Mouse (Mus musculus) natural killer cell, adult 2 months (primary cell): ENCODE measurements at regions not wholly inside any gene's neighbourhood (a gene's known extent, or its start where the extent isn't known, plus 50 kb on each side); places are given as distances from the start of the nearest gene placed in this dataset.
"Not testable (repeated sequence)": the region's sequence is repeated elsewhere in the genome, so short reads cannot be mapped to it uniquely, and the experiment has no call there.

Source experiments
- DNase-seq, 2 experiments: peaks; one replicate each; pipeline ENCODE4 v3.0.0; 2022; ENCODE audit warnings: low spot score in 2 of 2

DNA sequence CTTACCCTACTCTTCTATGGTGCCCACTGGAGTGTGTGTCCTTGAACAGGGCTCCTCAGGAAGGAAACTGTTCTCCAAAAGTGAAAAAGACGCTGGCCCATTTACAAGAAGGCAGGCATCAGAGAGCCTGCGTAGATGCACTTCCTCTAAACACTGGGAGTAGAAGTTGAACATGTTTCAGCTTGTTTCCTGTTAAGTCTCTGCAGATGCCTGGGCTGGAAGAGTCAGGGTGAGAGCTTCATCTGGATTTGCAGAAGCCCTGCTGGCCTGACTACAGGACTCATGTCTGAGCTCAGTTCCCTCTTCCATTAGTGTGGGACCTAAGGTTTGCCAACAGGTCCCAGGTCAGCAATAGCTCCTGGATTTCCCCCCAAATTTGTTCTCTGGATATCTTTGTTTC lies 54.7 kb upstream of the Nlrp1b start:
- DNase-seq, result no peak

DNA sequence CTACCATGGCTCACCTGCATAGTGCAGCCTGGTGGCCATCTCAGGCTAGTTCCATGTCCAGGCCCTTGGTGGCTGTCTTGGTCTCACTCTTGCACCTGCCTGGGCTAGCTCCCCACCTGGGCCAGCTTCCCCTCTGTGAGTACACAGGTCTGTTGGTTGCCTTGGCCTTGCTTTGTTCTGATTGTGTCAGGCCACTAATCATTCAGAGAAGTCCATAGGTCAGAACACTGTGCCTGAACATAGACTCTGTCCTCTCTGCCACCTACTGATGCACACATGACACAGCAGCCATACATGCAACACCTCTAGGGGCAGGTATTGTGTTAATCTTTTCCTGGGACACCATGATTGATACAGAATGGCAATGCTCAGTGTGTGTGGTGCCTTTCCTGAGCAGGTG lies 57.7 kb upstream of the Nlrp1b start:
- DNase-seq, result not testable (repeated sequence)

DNA sequence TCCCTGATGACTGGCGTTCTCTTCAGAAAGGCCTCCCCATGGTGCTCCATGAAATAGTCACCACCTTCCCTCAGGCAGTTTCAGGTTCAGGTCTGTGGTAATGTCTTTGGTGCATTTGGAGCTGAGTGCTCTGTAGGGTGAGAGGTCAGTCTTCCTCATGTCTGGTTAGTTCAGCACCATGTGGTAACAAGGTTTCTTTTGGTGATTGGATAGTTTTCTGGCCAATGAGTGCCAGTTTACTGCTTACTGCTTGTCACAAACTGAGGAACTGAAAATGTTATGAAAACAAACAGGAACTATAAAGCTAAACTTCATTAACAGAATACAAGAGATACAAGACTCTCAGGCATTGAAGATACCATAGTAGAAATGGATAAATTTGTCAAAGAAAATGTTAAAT lies 59.0 kb upstream of the Nlrp1b start:
- no peak for DNase-seq

DNA sequence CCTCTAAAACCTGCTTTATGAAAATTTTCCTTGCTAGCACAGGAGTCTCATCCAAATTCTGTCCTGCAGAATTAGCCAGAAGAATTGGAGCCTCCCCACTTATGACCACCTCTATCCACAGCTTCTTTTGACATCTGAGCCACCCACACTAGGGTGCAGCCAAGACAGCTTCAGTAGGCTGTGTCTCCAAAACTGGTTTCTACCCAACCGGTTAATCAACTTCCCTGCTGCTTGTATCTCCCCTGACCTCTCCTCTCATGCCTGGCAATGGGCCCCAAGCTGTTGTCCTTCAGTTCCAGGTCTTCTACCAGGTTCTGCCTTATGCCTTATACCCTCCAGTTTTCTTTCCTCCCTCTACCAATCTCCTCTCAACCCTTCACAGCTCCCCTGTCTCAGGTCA lies 68.9 kb upstream of the Nlrp1b start:
- no peak for DNase-seq

DNA sequence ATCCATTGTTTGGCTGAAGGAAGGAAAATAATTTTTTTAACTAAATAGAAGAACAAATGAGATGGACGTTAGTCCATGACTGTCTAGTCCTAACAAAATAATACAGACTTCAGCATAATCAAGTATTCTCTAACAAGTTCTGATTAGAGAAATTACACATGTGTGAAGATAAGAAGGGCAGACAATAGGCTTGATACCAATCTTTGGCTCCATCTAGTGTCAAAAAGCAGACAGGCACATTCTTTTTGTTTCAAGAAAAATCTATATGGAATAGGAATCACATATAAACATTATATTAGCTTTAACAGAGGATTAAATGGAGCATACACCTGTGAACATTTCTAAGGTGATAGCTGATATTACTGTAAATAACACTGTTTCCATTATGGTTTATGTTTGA lies 92.9 kb upstream of the Nlrp1b start:
- no peak for DNase-seq

DNA sequence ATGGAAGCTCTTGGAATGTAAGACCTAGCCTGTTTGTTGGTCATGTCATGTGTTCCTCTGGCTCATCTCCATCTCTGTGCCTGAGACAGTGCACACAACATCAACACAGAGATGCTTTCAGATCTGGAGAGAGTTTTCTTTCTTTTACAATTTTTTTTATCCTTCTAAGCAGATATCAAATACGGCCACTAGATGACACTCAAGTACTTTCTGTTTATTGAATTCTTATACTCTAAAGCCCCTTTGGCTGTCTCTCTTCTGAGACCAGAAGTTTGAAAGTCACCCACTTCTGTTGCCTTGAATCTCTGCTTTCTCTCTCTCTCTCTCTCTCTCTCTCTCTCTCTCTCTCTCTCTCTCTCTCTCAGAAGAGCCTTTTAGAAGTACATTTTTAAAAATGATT lies 106.9 kb upstream of the Nlrp1b start:
- no peak for DNase-seq

DNA sequence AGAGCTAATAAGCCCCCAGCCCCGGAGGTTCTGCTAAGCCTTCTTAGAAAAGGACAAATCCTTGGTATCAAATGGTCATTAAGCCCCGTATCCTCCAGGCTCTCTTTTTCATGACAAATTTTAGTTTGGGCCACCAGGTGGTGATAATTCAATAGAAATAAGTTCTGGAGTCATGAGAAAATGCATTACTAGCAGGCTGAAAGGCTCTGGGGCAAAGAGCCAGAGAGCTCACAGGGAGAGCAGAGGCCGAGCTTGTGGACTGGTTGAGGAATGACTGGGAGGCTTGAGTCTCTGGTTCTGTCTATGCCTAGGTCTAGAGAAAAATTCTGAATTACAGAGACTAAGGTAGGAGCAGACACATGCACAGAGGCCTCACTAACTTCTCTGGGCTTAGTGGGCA lies 115.5 kb upstream of the Nlrp1b start:
- no peak for DNase-seq

DNA sequence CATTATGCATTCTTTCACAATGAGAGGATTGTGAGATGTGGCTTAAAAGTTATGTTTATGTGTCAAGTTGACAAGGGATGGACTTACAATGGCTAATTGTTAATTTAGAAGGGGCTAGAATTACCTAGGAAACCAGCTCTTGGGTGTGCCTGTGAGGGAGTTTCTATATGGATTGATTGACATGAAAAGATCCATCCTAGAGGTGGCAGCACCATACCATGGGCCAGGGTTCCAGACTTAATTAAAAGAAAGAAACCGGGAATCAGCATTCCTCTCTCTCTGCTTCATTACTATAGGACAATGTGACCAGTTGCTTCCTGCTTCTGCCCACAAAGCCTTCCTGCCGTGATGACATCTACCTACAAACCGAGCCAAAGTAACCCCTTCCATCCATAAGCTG lies 126.6 kb upstream of the Nlrp1b start:
- DNase-seq, result no peak

DNA sequence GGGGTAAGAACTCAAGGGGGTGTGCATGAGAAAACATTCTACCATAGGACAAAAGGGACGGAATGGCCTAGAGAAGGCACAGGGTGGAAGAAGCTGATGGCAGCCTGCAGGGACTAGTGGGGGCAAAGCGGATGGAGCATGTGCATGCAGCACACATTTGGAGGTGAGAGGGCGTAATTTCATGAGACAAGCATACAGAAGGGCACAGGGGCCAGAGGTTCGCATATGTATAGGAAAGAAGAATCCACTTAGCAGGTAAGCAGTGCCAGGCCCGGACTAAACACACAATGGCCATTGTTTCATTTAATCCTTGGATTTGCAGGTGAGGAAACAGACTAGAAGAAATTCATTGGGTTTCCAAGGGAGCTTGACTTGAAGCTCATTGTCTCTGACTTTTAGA lies 130.3 kb upstream of the Nlrp1b start:
- no peak for DNase-seq

DNA sequence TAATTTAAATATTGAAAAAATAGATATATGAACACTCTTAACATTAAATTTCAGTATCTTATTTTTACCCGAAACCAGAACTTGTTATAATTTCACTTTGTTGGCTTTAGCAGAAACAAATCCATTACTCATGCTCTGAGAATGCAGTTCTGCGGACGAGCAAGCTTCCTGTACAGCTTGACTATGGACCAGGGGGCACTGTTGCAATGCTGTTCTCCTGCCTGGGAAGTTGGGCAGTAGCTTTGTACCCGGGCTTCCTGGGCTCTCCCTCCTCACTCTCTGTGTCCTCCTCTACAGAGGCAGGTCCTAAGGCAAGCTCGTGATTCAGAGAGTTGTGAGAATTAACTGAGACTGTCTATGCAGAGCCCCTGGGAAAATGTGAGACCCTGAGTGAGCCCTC lies 141.3 kb upstream of the Nlrp1b start:
- DNase-seq, result no peak

DNA sequence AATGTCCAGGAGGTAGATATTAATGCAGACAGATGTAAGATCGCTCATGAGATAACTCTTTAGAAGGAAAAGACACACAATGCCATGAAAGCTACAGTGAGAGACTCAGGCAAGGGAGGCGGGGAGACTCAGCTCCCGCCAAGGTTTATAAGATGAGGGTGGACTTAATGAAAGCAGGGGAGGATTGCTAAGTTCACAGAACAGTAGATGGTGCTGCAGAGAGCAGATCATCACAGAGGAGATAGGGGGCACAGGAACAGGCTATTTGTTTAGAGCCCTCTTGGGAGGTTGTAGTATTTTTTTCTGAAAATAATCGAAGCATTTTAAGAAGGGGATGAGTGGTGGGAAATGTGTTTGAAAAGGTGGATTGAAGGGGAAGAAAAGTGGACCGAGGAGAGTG lies 144.6 kb upstream of the Nlrp1b start:
- DNase-seq, result no peak

DNA sequence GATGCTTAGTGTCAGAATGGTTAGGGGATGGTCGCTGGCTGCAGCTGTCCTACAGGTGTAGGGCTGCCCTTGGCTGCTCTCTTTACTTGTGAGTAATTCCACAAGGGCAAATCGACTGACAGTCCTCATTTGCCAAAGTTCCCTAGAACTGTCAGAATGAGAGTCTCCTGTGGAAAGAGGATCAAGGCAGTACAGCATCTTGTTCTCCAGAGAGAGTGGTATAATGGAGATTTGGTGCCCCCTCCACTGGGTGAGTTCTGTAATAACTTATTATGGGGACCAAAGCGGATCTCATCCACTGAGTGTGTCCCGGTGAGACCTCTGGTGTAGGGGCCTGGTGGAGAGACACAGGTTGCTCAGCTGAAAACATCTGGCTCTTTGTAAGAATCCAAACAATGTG lies 157.9 kb upstream of the Nlrp1b start:
- DNase-seq, result no peak

DNA sequence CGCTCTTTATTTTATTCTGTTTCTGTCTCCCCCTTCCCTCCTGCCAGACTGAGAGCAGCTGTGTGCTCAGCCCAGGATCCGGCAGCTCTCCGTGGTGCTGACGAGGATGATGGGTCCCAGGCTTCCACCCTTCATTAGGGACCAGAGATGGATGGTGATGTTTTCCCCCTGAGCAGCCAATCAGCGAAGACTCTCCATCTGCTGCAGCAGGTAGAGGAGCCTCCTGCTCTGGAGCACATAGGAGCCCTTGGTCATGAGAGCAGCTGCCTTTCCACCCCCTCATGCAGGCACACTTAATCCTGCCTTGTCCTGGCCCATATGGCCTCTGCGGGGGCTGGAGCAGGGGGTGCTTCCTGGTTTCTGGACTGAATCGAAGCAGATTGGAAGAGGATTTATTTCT lies 159.1 kb upstream of the Nlrp1b start:
- DNase-seq, result no peak

DNA sequence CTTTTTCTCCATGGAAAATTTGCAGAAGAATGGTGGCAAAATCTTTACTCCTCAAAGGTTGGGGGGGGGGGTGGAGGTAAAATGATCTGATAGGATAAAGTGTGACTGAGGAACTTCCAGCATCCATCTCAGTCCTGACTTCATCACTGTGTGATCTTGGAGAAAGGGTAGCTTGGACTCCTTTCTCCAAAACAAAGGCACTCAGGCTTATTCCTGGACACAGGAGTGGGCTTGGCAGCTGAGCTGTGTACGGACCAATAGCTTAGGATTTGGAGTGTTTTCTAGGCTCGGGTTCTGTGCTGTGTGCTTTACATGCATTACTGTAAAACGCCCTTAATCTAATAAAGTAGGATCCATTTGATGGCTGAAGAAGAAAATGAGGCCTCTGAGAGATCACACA lies 159.6 kb upstream of the Nlrp1b start:
- DNase-seq, result no peak

DNA sequence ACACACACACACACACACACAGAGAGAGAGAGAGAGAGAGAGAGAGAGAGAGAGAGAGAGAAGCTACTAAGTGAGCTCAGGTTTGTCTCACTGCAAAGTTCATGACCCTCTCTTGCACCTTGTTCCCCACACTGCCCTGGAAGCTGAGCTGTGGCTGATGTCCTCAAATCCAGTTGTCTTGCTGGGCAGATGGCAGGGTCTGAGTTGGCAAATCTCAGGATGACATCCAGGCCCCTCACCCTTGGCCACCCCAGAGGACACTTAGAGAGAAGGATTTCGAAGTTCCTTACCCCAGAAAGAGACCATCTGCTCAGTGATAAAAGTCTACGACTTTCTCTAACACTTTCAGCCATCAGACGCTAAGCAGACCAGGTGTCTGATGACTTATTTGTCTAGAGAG lies 160.1 kb upstream of the Nlrp1b start:
- no peak for DNase-seq

DNA sequence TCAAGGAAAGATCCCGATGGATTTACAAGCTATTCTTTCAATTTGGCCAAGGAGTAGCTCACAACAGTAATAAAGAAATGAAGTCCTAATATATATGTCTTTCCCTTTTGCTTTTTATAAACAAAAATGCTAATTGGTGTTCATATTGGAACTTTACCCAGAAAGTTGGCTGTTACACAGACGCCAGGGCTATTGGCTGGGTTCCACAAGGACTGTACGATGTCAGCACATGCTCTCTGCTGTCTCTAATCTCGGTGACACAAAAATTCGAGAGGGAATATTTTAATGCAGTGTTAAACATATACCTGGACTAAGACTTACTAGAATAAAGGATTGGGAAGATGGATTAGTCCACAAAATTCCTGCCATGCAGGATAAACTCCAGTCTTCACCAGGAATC lies 162.9 kb upstream of the Nlrp1b start:
- no peak for DNase-seq

DNA sequence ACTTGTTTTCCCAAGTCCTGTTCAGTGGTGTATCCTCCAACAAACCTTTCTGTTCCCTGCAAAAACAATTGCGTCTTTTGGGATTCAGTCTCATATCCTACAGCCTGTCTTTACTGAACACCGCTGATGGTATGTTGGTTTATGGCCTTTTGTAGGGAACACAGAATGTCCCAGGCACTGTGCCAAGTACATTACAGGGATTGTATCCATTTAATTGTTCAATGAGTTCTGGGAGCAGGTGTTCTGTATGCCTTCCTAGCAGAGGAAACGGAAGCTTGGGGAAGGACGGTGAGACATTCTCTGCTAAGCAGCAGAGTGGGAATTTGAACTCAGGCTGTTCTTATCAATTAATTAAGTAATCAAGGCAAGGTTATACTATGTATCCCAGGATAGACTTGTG lies 164.5 kb upstream of the Nlrp1b start:
- DNase-seq, result no peak

DNA sequence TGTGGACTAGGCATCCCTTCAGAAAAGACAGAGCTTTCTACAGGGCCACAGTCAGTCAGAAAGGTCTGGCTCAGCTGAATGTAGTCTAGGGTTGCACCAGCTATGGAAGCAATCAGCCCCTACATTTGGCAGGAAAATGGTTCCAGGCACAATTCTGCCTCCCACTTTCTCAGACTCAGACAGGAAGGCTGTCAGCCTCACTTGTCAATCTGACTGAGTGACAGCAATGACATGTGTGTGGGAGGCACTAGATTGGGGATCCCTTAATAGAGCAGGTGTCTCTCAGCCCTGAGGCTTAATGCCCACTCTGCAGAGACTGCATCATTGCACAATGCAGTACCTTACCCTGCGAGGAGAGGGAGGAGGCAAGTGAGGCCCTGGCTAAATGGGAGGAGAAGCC lies 165.1 kb upstream of the Nlrp1b start:
- DNase-seq, result no peak

DNA sequence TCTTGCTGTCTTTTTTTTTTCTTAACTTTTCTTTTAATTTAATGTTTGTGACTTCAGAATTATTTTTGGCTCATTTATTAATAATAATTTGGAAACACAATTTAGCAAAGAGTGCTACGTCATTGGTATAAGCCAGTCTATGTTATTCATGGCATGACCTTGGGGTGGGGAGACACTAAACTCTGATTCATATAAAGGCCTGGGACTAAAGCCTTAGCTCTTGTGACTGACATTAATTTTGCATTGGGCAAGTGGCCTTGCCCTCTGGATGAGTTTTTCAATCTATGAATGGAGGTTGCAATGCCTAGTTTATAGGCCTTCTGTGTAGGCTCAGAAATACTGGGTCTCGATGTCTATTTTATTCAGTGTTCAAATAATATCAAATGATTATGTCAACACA lies 169.8 kb upstream of the Nlrp1b start:
- DNase-seq, result no peak

DNA sequence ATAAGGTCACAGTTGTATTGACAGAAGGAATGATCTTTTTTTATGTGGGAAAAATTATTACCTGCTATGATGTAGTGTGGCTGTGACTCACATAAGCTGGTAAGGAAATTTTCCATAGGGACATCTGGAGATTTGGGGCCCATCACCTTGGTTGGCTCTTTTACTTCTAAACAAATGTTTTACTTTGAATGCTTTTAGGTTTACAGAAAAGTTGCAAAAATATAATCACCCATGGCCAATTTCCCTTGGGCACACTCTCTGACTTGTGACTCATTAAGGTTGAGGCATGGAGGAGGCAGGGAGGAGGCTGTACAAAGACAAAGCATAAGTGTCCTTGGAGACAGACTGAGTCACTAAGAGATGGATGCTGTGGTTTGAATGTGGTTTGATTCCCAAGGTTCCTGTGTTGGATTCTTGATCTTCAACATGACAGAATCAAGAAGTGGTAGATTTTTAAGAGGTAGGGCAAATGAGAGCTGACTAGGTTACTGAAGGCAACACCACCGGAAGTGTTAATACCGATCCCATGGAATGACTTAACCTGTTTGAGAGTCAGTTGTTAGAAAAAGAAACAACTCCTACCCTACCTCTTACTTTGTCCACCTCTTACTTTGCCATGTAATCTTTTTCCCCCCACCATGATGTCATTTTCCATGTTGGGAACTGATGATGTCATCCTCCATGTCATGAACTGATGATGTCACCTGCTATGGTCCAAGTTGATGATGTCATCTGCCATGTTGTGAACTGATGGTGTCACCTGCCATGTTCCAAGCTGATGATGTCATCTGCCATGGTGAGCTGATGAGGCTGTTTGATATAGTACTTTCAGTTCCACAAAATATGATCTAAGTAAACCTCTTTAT lies 171.1 kb upstream of the Nlrp1b start:
- no peak for DNase-seq

DNA sequence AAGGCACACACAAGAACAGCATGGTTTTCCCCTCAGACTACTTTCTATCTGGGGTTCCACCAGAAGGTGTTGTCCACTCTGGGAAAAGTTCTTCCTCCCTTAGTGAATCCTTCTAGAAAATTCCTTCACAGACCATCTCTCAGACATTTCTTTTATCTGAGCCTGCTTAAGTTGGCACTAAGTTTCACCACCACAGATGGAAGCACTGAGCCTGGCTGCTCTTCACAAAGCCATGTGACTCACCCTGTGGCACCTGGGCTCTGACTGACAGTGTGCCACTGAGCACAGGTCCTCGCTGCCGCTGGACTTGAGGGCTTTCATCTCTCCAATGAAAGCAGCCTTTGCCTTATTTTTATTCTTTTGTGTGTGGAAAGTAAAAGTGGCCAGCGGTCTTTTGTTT lies 173.8 kb upstream of the Nlrp1b start:
- DNase-seq, result no peak

DNA sequence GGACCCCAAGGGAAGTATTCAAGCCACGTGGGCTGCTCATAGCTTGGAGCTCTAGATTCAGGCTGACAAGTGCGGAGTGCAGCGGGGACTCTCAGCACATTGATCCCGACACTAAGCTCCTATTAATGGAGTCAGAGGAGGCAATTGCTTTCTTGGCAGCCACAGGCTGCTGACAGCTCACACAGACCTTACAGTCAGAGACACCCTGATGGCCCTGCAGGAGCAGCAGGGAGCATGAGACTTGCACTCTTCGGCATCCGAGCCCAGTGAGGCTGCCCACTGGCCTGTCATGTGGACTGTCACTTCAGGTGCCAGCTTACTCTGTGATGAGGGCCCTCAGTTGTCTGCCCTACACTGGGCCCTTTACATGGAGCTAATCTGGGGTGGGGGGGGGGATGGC lies 176.5 kb upstream of the Nlrp1b start:
- DNase-seq, result no peak

DNA sequence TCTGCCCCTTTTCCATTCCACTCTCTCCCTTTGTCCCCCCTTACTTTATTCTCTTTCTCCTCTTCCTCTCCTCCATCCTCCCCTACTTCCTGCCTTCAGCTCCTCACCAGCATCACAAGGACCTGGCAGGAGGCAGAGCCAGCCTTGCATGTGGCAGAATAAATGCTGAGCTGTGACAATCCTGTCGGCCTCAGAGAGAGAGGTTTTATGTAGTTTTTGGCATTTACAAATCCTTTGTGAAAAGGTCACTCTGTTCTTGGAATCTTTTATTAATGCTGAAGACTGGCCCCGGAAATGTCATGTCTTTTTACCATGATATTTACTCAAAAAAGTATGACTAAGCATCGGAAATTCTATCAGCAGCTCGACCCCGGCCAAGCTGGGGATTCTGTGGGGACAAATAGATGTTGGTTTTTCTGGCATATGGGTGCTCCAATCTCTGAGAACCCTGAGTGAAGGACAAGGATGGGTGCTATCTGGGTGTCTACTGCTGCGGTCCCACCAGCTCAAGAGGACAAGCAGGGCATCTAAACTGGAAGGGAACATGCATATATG lies 178.8 kb upstream of the Nlrp1b start:
- DNase-seq, result no peak

DNA sequence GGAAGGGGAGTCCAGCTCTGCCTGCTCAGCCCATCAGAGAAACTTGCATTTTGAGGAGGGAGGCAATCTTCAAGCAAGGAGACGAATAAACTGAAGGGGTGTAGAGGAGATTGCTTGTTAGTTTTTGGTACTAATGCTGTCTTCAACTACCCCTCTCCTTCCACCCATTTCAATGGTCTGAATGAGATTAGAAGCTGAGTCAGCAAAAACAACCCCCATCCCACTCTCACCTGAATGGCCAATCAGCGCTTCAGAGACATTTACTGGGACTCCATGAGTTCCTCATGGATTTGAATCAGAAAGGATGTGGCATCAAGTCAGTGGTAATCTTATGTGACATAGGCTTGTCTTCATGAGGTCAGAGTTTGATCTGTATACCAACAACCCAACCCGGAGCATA lies 180.0 kb upstream of the Nlrp1b start:
- DNase-seq, result no peak
